Mouse (Mus musculus) gastrocnemius, postnatal 14 days (tissue): Measurements from ENCODE around the gene Gsdme. TPM values are rescaled to one million over a fixed set of nuclear protein-coding genes. Genes with fewer than 3 reads are reported as not detected.

Source experiments
- DNase-seq: peaks from one replicate; pipeline ENCODE4 v3.0.0; 2021; ENCODE audit warnings: mixed read lengths
- intact Hi-C: fragments of 180-260 bp; cut with DNase I; formaldehyde crosslinking; loops from one replicate; pipeline ENCODE4 v1.15.1; 2025; ENCODE audit warnings: low total_unique reads
- long read RNA-seq, 2 experiments: library from polyadenylated mRNA; stranded (forward); transcript quantifications; one replicate each; pipeline ENCODE4 v2.0.0; 2021
- total RNA-seq, 2 experiments: library from RNA; stranded (reverse); gene quantifications; 2 replicates each; pipeline ENCODE4 v1.2.3; 2021

Gsdme gene
- 1 to 10 TPM in 1 of 2 experiments, under 1 TPM in 1; 0.66 to 1.7 TPM for total RNA-seq
- long read RNA-seq, experiment 1, partial matches to known transcripts, result 0 of 12 reads
- long read RNA-seq, experiment 1, other reads (novel, unspliced or antisense), result 12 of 12 reads
- long read RNA-seq, experiment 2, partial matches to known transcripts, result 0 of 21 reads
- long read RNA-seq, experiment 2, other reads (novel, unspliced or antisense), result 21 of 21 reads

- intact Hi-C loops, result no loop called here
- DNase-seq, result no peak
These were observed at the start of gene Gsdme for GRCm38 (mm10) chr6:50263670-50264069. Gene Gsdme, minus strand, starts transcription at chr6:50263862.

GRCm38 (mm10) chr6:50312647-50313046 lies 49.0 kb upstream of the Gsdme start:
- DNase-seq, result peak; percentile 75
- intact Hi-C loops, result loop anchor here (5.0 kb wide), 1 partner anchor 215 kb away; no protein-coding TSS in a partner anchor

- DNase-seq, result peak; percentile 23
- intact Hi-C loops, result loop anchor here (5.0 kb wide), 1 partner anchor 228 kb away; no protein-coding TSS in a partner anchor
These were observed 45.4 kb upstream of the Gsdme start for GRCm38 (mm10) chr6:50309019-50309418.

GRCm38 (mm10) chr6:50306625-50307024 lies 43.0 kb upstream of the Gsdme start:
- no peak for DNase-seq
- intact Hi-C loops, result loop anchor here (5.0 kb wide), 1 partner anchor 231 kb away; no protein-coding TSS in a partner anchor

GRCm38 (mm10) chr6:50304949-50305491 lies 41.4 kb upstream of the Gsdme start:
- DNase-seq, result peak; percentile 73
- intact Hi-C loops, result loop anchor here (5.0 kb wide), 1 partner anchor 232 kb away; no protein-coding TSS in a partner anchor

GRCm38 (mm10) chr6:50301121-50301520 lies 37.5 kb upstream of the Gsdme start:
- intact Hi-C loops, result no loop called here
- no peak for DNase-seq

GRCm38 (mm10) chr6:50300622-50301021 lies 37.0 kb upstream of the Gsdme start:
- DNase-seq, result no peak
- intact Hi-C loops, result no loop called here

- no peak for DNase-seq
- intact Hi-C loops, result loop anchor here (5.0 kb wide), 1 partner anchor 187 kb away; the partner anchor contains the start of gene Mpp6
These were observed 35.4 kb upstream of the Gsdme start for GRCm38 (mm10) chr6:50299071-50299470.

- no peak for DNase-seq
- intact Hi-C loops, result loop anchor here (5.0 kb wide), 1 partner anchor 185 kb away; the partner anchor contains the start of gene Mpp6
These were observed 34.0 kb upstream of the Gsdme start for GRCm38 (mm10) chr6:50297671-50298070.

- no peak for DNase-seq
- intact Hi-C loops, result loop anchor here (5.0 kb wide), 1 partner anchor 183 kb away; the partner anchor contains the start of gene Mpp6
These were observed 31.5 kb upstream of the Gsdme start for GRCm38 (mm10) chr6:50295136-50295535.

GRCm38 (mm10) chr6:50294128-50294527 lies 30.5 kb upstream of the Gsdme start:
- peak; percentile 62 for DNase-seq
- intact Hi-C loops, result loop anchor here (5.0 kb wide), 1 partner anchor 777 kb away; no protein-coding TSS in a partner anchor

GRCm38 (mm10) chr6:50291650-50292049 lies 28.0 kb upstream of the Gsdme start:
- no peak for DNase-seq
- intact Hi-C loops, result loop anchor here (5.0 kb wide), 1 partner anchor 774 kb away; no protein-coding TSS in a partner anchor

GRCm38 (mm10) chr6:50286881-50287280 lies 23.2 kb upstream of the Gsdme start:
- DNase-seq, result no peak
- intact Hi-C loops, result no loop called here

GRCm38 (mm10) chr6:50279642-50280041 lies 16.0 kb upstream of the Gsdme start:
- intact Hi-C loops, result no loop called here
- DNase-seq, result no peak

GRCm38 (mm10) chr6:50273947-50274346 lies 10.3 kb upstream of the Gsdme start:
- intact Hi-C loops, result no loop called here
- DNase-seq, result no peak

GRCm38 (mm10) chr6:50273416-50273815 lies 9.8 kb upstream of the Gsdme start:
- no peak for DNase-seq
- intact Hi-C loops, result no loop called here

- intact Hi-C loops, result no loop called here
These were observed 1.4 kb downstream of the Gsdme start for GRCm38 (mm10) chr6:50262310-50262709.

GRCm38 (mm10) chr6:50261922-50262261 lies 1.8 kb downstream of the Gsdme start:
- no peak for DNase-seq
- intact Hi-C loops, result no loop called here

More at GRCm38 (mm10) chr6:50262310-50262709, 1.4 kb downstream of the Gsdme start:
- no peak for DNase-seq

GRCm38 (mm10) chr6:50261201-50261921 lies 2.3 kb downstream of the Gsdme start:
- intact Hi-C loops, result no loop called here
- DNase-seq, result peak; percentile 90

GRCm38 (mm10) chr6:50255356-50255755 lies 8.3 kb downstream of the Gsdme start:
- intact Hi-C loops, result no loop called here

More at GRCm38 (mm10) chr6:50255356-50255755, 8.3 kb downstream of the Gsdme start:
- DNase-seq, result no peak
